Mouse (Mus musculus): ENCODE data around the gene Sycp2.

DNA sequence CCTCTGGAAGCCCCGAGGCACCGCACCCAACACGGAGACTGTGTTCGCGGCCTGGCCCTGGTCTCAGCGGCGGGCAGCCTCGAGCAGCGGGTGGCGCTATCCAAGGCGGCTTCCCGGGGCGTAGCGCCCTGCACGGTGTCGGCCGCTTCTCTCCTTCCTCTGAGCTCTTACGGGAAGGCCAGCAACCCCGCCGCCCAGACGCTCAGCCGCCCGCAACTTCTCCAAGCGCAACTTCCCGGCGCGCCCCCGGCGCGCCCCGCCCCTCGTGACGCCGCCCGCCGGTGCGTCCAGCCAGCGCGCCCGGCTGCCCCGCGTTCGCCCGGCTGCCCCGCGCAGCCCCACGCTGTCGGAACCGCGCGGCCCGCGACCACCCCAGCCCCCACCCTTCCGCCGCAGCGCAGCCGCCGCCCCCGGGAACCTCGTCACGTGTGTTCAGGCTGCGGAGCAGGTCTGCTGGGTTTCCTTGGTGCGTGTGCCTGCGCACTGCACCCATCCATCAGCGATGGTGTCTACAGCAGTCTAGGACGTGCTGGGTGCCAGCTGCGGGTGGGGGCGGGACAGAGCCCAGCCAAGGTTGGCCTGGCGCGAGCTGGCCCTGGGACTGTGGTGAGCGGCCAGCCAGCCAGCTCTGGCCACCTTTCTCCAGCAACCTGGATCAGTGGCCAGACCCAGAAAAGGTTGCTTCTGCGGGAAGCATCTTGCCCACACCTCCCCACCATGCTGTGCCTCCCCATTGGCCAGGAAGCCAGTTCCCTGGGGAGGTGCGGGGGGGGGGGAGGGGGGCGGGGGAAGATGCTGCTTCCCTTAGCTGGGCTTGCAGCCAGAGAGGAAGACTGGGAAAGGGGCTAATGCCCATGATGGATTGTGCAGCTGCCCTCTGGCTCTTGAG is 7.0 kb upstream of the Sycp2 start, which contains the start of the genes Ppp1r3d and Fam217b:
- TF ChIP-seq POLR2A (IDR thresholded peaks at IDR 0.05; ENCODE audit: control insufficient read depth, low read depth, low read length) (no peak), CTCF (IDR thresholded peaks at IDR 0.05; ENCODE audit: control insufficient read depth, insufficient read depth, insufficient replicate concordance, low read depth, low read length) (no peak)

All from testis, adult 2 months (tissue).